Mouse (Mus musculus): ENCODE results near the gene Olfr701. TPM values are rescaled to one million over a fixed set of nuclear protein-coding genes. Genes with fewer than 3 reads are reported as not detected.

Olfr701 gene
- polyA plus RNA-seq (2011; ENCODE audit: insufficient read depth, insufficient read length, low read depth, missing spikeins), result not detected in 2 replicates

DNA sequence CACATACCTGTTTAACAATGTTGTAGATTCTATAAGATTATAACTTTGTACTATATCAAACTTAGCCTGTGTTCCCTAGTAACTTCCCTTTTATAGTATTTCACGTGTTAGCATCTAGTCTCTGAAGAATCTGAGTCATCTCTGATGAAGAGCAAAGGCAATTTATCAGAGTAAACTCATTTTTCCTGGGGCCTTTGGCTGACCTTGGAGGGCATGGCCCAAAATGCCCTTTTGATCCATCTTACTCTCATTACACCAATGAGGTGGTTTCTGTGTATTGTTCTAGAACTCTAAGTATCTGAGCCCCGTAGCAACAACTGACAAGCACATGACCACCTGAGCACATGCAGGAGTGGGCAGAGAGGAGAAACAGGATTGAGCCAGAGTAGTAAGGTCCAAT is at the start of gene Olfr701:
Gene Olfr701, plus strand, starts transcription at position 301 of the 400 bp plus-strand sequence.
- no peaks in the 10 kb centered on the region for H3K36me3 ChIP-seq (ENCODE audit: control insufficient read depth, insufficient read depth, low read length, poor library complexity, severe bottlenecking)
- H3K4me1 ChIP-seq (ENCODE audit: control insufficient read depth, insufficient read depth, low read length), result no peaks in the 10 kb centered on the region
- no peak within 1 kb of the TSS for H3K4me3 ChIP-seq (ENCODE audit: low read depth, low read length)
- TF ChIP-seq CTCF (IDR thresholded peaks at IDR 0.05; ENCODE audit: low read depth, low read length), result no peak
- no peak for TF ChIP-seq POLR2A (IDR thresholded peaks at IDR 0.05; ENCODE audit: insufficient read depth, low read length)
- no peak for TF ChIP-seq EP300 (IDR thresholded peaks at IDR 0.05; ENCODE audit: insufficient read depth, low read depth, low read length)
- no peaks in the 10 kb centered on the region for H3K9me3 ChIP-seq (replicated peaks; ENCODE audit: control insufficient read depth, insufficient read depth, low read length, poor library complexity, severe bottlenecking)
- no peak within 1 kb of the TSS for H3K9ac ChIP-seq (ENCODE audit: low read depth, poor library complexity, severe bottlenecking)
- H3K27ac ChIP-seq (ENCODE audit: insufficient read depth, low read length), result no peak within 1 kb of the TSS
- H3K27me3 ChIP-seq (ENCODE audit: control insufficient read depth, insufficient read depth, low read length, poor library complexity, severe bottlenecking), result no peaks in the 10 kb centered on the region

DNA sequence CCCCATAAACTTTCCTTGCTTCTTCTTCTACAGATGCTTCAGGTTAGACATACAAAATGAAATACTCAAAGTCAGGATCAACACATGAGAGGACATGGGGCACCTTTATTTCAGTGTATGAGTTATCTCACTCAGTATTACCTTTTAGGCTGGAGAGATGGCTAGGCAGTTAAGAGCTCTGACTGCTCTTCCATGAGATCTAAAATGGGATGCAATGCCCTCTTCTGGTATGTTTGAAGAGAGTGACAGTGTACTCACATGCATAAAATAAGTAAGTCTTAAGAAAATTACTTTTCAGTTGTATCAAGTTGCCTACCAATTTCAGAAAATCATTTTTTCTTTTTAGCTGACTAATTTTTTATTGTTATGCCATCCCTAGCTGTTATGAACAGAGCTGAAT is 25.6 kb upstream of the Olfr701 start:
- Histone ChIP-seq H3K9ac (ENCODE audit: low read depth, poor library complexity, severe bottlenecking) (no peak overlapping the region), H3K27me3 (ENCODE audit: control insufficient read depth, insufficient read depth, low read length, poor library complexity, severe bottlenecking) (no peaks in the 10 kb centered on the region), H3K36me3 (ENCODE audit: control insufficient read depth, insufficient read depth, low read length, poor library complexity, severe bottlenecking) (no peaks in the 10 kb centered on the region), H3K4me1 (ENCODE audit: control insufficient read depth, insufficient read depth, low read length) (no peaks in the 10 kb centered on the region), H3K27ac (ENCODE audit: insufficient read depth, low read length) (no peak overlapping the region), H3K4me3 (ENCODE audit: low read depth, low read length) (no peak overlapping the region), H3K9me3 (replicated peaks; ENCODE audit: control insufficient read depth, insufficient read depth, low read length, poor library complexity, severe bottlenecking) (no peaks in the 10 kb centered on the region)
- TF ChIP-seq CTCF (IDR thresholded peaks at IDR 0.05; ENCODE audit: low read depth, low read length), result no peak
- no peak for TF ChIP-seq POLR2A (IDR thresholded peaks at IDR 0.05; ENCODE audit: insufficient read depth, low read length)
- TF ChIP-seq EP300 (IDR thresholded peaks at IDR 0.05; ENCODE audit: insufficient read depth, low read depth, low read length), result no peak

DNA sequence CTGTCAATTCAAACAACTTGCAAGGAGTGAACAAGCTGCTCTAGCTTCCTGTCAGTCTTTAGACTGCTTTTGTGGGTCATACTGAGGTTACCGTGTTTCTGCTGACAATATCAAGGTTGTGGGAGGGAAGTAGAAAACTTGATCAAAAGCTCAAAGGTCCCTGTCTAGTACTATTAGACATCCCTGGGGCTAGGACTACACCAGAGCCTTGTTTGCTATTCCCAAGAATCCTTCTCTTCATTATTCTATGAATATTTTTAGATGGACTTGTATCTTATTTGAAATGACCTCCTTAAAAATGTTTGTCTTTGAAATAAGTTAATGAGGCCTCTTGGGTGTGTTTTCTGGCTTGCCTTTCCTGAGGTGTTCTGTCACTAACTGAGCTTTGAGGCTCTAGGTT is 20.8 kb upstream of the Olfr701 start, which contains the start of gene Olfr699:
Gene Olfr699, minus strand, starts transcription at position 101 of the 400 bp plus-strand sequence.
- Histone ChIP-seq H3K4me1 (ENCODE audit: control insufficient read depth, insufficient read depth, low read length) (no peaks in the 10 kb centered on the region), H3K4me3 (ENCODE audit: low read depth, low read length) (no peak within 1 kb of the TSS), H3K27me3 (ENCODE audit: control insufficient read depth, insufficient read depth, low read length, poor library complexity, severe bottlenecking) (no peaks in the 10 kb centered on the region), H3K9ac (ENCODE audit: low read depth, poor library complexity, severe bottlenecking) (no peak within 1 kb of the TSS), H3K36me3 (ENCODE audit: control insufficient read depth, insufficient read depth, low read length, poor library complexity, severe bottlenecking) (no peaks in the 10 kb centered on the region), H3K27ac (ENCODE audit: insufficient read depth, low read length) (no peak within 1 kb of the TSS), H3K9me3 (replicated peaks; ENCODE audit: control insufficient read depth, insufficient read depth, low read length, poor library complexity, severe bottlenecking) (no peaks in the 10 kb centered on the region)
- TF ChIP-seq CTCF (IDR thresholded peaks at IDR 0.05; ENCODE audit: low read depth, low read length), result no peak
- TF ChIP-seq POLR2A (IDR thresholded peaks at IDR 0.05; ENCODE audit: insufficient read depth, low read length), result no peak
- no peak for TF ChIP-seq EP300 (IDR thresholded peaks at IDR 0.05; ENCODE audit: insufficient read depth, low read depth, low read length)

DNA sequence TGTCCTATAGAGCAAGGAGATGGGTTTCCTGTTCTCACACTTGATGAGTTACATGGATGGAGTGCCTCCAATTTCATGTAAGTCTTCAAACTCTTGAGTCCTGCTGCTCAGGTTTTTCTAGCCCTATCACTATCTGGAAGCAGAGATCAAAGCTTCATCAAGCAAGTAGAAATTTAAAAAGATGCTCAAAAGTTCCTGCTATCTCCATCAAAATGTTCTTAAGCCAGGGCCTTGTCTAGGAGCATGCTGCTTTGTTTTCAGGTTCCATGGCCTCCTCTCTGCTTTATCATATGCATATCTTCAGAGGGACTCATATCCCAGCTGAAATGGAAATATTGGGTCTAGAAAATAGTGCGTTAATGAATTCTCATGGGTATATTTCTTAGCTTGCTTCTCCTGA is 5.2 kb upstream of the Olfr701 start, which contains the start of gene Olfr700:
Gene Olfr700, minus strand, starts transcription at position 101 of the 400 bp plus-strand sequence.
- Histone ChIP-seq H3K27ac (ENCODE audit: insufficient read depth, low read length) (no peak within 1 kb of the TSS), H3K36me3 (ENCODE audit: control insufficient read depth, insufficient read depth, low read length, poor library complexity, severe bottlenecking) (no peaks in the 10 kb centered on the region), H3K9me3 (replicated peaks; ENCODE audit: control insufficient read depth, insufficient read depth, low read length, poor library complexity, severe bottlenecking) (no peaks in the 10 kb centered on the region), H3K4me3 (ENCODE audit: low read depth, low read length) (no peak within 1 kb of the TSS), H3K27me3 (ENCODE audit: control insufficient read depth, insufficient read depth, low read length, poor library complexity, severe bottlenecking) (no peaks in the 10 kb centered on the region), H3K4me1 (ENCODE audit: control insufficient read depth, insufficient read depth, low read length) (no peaks in the 10 kb centered on the region), H3K9ac (ENCODE audit: low read depth, poor library complexity, severe bottlenecking) (no peak within 1 kb of the TSS)
- TF ChIP-seq POLR2A (IDR thresholded peaks at IDR 0.05; ENCODE audit: insufficient read depth, low read length), result no peak
- TF ChIP-seq CTCF (IDR thresholded peaks at IDR 0.05; ENCODE audit: low read depth, low read length), result no peak
- no peak for TF ChIP-seq EP300 (IDR thresholded peaks at IDR 0.05; ENCODE audit: insufficient read depth, low read depth, low read length)

DNA sequence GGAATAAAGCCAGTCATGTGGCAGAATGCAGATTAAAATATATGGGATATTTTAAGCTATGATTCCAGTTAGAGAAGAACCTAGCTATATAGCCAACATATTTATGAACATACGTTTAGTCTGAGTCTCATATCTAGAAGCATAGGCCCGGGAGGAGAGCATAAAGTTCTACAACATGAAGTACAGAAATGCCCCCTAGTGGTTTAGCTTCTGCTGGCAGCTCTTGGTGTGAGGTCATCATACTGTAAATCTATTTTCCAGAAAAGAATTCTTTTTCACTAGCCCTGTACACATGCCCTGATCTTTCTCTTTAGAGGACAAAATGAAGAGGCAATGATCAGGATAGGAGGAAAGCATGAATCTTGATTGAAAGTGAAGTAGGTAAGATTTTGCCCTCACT is 1.8 kb downstream of the Olfr701 start:
- no peaks in the 10 kb centered on the region for H3K36me3 ChIP-seq (ENCODE audit: control insufficient read depth, insufficient read depth, low read length, poor library complexity, severe bottlenecking)
- no peaks in the 10 kb centered on the region for H3K27me3 ChIP-seq (ENCODE audit: control insufficient read depth, insufficient read depth, low read length, poor library complexity, severe bottlenecking)
- TF ChIP-seq POLR2A (IDR thresholded peaks at IDR 0.05; ENCODE audit: insufficient read depth, low read length) (no peak), EP300 (IDR thresholded peaks at IDR 0.05; ENCODE audit: insufficient read depth, low read depth, low read length) (no peak), CTCF (IDR thresholded peaks at IDR 0.05; ENCODE audit: low read depth, low read length) (no peak)
- H3K27ac ChIP-seq (ENCODE audit: insufficient read depth, low read length), result no peak overlapping the region
- H3K4me3 ChIP-seq (ENCODE audit: low read depth, low read length), result no peak overlapping the region
- no peak overlapping the region for H3K9ac ChIP-seq (ENCODE audit: low read depth, poor library complexity, severe bottlenecking)
- H3K4me1 ChIP-seq (ENCODE audit: control insufficient read depth, insufficient read depth, low read length), result no peaks in the 10 kb centered on the region
- no peaks in the 10 kb centered on the region for H3K9me3 ChIP-seq (replicated peaks; ENCODE audit: control insufficient read depth, insufficient read depth, low read length, poor library complexity, severe bottlenecking)

DNA sequence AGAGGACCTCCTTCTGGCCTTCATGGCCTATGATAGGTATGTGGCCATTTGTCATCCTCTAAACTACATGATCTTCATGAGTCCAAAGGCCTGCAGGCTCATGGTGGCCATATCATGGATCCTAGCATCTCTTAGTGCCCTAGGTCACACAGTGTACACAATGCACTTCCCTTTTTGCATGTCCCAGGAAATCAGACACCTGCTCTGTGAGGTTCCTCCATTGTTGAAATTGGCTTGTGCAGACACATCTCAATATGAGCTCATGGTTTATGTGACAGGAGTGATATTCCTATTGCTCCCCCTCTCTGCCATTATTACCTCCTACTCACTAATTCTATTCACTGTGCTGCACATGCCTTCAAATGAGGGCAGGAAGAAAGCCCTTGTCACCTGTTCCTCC is 4.5 kb downstream of the Olfr701 start:
- H3K4me1 ChIP-seq (ENCODE audit: control insufficient read depth, insufficient read depth, low read length), result no peaks in the 10 kb centered on the region
- no peaks in the 10 kb centered on the region for H3K9me3 ChIP-seq (replicated peaks; ENCODE audit: control insufficient read depth, insufficient read depth, low read length, poor library complexity, severe bottlenecking)
- no peak overlapping the region for H3K9ac ChIP-seq (ENCODE audit: low read depth, poor library complexity, severe bottlenecking)
- no peak overlapping the region for H3K4me3 ChIP-seq (ENCODE audit: low read depth, low read length)
- no peak overlapping the region for H3K27ac ChIP-seq (ENCODE audit: insufficient read depth, low read length)
- TF ChIP-seq EP300 (IDR thresholded peaks at IDR 0.05; ENCODE audit: insufficient read depth, low read depth, low read length) (no peak), POLR2A (IDR thresholded peaks at IDR 0.05; ENCODE audit: insufficient read depth, low read length) (no peak), CTCF (IDR thresholded peaks at IDR 0.05; ENCODE audit: low read depth, low read length) (no peak)
- no peaks in the 10 kb centered on the region for H3K27me3 ChIP-seq (ENCODE audit: control insufficient read depth, insufficient read depth, low read length, poor library complexity, severe bottlenecking)
- no peaks in the 10 kb centered on the region for H3K36me3 ChIP-seq (ENCODE audit: control insufficient read depth, insufficient read depth, low read length, poor library complexity, severe bottlenecking)

All from ES-Bruce4 (cell line).